Mouse (Mus musculus) hindbrain, embryonic 10.5 days (tissue): ENCODE data around the gene Yipf1. TPM values are rescaled to one million over a fixed set of nuclear protein-coding genes. Genes with fewer than 3 reads are reported as not detected.
A peak's percentile ranks its signal among the peaks of the same experiment; 100 is the strongest.

Experiments
- DNase-seq: peaks from one replicate; pipeline ENCODE4 v3.0.0-alpha.2; 2017; ENCODE audit warnings: low spot score
- H3K27ac ChIP-seq: fragments of 300-500 bp; sonication (generic); 2 replicates; pipeline ENCODE4 v1.5.1; 2016; ENCODE audit warnings: mild to moderate bottlenecking, moderate library complexity
- H3K27me3 ChIP-seq: fragments of 300-500 bp; sonication (generic); 2 replicates; pipeline ENCODE4 v1.6.1; 2016; ENCODE audit warnings: mild to moderate bottlenecking; ENCODE audit not compliant: poor library complexity, insufficient read depth, severe bottlenecking
- H3K36me3 ChIP-seq: fragments of 300-500 bp; sonication (generic); 2 replicates; pipeline ENCODE4 v1.6.1; 2016; ENCODE audit warnings: mild to moderate bottlenecking, moderate library complexity
- H3K4me1 ChIP-seq: fragments of 300-500 bp; sonication (generic); replicated peaks from 2 replicates; pipeline ENCODE4 v1.6.1; 2016; ENCODE audit warnings: mild to moderate bottlenecking
- H3K4me3 ChIP-seq: fragments of 300-500 bp; sonication (generic); 2 replicates; pipeline ENCODE4 v1.5.1; 2016; ENCODE audit warnings: mild to moderate bottlenecking, moderate library complexity
- H3K9me3 ChIP-seq: fragments of 300-500 bp; sonication (generic); 2 replicates; pipeline ENCODE4 v1.6.1; 2016; ENCODE audit warnings: mild to moderate bottlenecking, moderate library complexity
- WGBS: fragments of 180-500 bp; shearing (Covaris S2); methylation state at CpG from one replicate; pipeline ENCODE4 v1.1.7; 2016; 5-methylcytosine and 5-hydroxymethylcytosine counted together
- polyA plus RNA-seq: library from polyadenylated mRNA; unstranded; fragments of >200 nt; fragmentation: Nextera tagmentation; extraction: Ambion mirVana; gene quantifications from 2 replicates; pipeline ENCODE4 v1.2.1, GENCODE M21; 2016

Yipf1 gene
- polyA plus RNA-seq, result 42.0 and 48.2 TPM in 2 replicates

GRCm38 (mm10) chr4:107313690-107314478 lies at the start of gene Yipf1:
Yipf1 (plus strand) TSS chr4:107314363.
- H3K9me3 ChIP-seq, result 0 out of 2 replicates have a peak, but pooled peaks cover 3% of the 10 kb centered on the region
- H3K4me1 ChIP-seq, result peaks cover 18% of the 10 kb centered on the region
- H3K36me3 ChIP-seq, result peaks cover 19% of the 10 kb centered on the region
- peak within 1 kb of the TSS; percentile 74 for H3K4me3 ChIP-seq
- H3K27me3 ChIP-seq, result no peaks in the 10 kb centered on the region
- H3K27ac ChIP-seq, result peak within 1 kb of the TSS; percentile 65
- WGBS, result 1% methylated on average over 29 of the region's 29 CpGs
- DNase-seq, result peak; percentile 89

- H3K9me3 ChIP-seq, result no peaks in the 10 kb centered on the region
- no peaks in the 10 kb centered on the region for H3K27me3 ChIP-seq
- no peak overlapping the region for H3K27ac ChIP-seq
- 0 out of 2 replicates have a peak, but pooled peaks cover 8% of the 10 kb centered on the region for H3K36me3 ChIP-seq
- no peak for DNase-seq
- WGBS, result 92% methylated on average over 4 of the region's 4 CpGs
- H3K4me3 ChIP-seq, result no peak overlapping the region
- H3K4me1 ChIP-seq, result peaks cover 10% of the 10 kb centered on the region
Measured at GRCm38 (mm10) chr4:107273683-107274082, 40.5 kb upstream of the Yipf1 start.

GRCm38 (mm10) chr4:107274511-107274910 lies 39.7 kb upstream of the Yipf1 start:
- H3K9me3 ChIP-seq, result no peaks in the 10 kb centered on the region
- 88% methylated on average over 5 of the region's 5 CpGs for WGBS
- H3K4me1 ChIP-seq, result peaks cover 16% of the 10 kb centered on the region
- DNase-seq, result no peak
- H3K27ac ChIP-seq, result no peak overlapping the region
- H3K27me3 ChIP-seq, result no peaks in the 10 kb centered on the region
- no peak overlapping the region for H3K4me3 ChIP-seq
- 0 out of 2 replicates have a peak, but pooled peaks cover 8% of the 10 kb centered on the region for H3K36me3 ChIP-seq

GRCm38 (mm10) chr4:107278188-107278707 lies 35.9 kb upstream of the Yipf1 start:
- H3K4me1 ChIP-seq, result peaks cover 16% of the 10 kb centered on the region
- H3K27me3 ChIP-seq, result no peaks in the 10 kb centered on the region
- peaks cover 22% of the 10 kb centered on the region; the same call in 1 of the 2 replicates for H3K36me3 ChIP-seq
- no peaks in the 10 kb centered on the region for H3K9me3 ChIP-seq
- H3K4me3 ChIP-seq, result no peak overlapping the region
- DNase-seq, result peak; percentile 5
- WGBS, result 16% methylated on average over 8 of the region's 8 CpGs
- H3K27ac ChIP-seq, result no peak overlapping the region

- WGBS, result 80% methylated on average over 7 of the region's 7 CpGs
- Histone ChIP-seq H3K27ac (no peak overlapping the region), H3K4me3 (no peak overlapping the region), H3K36me3 (peaks cover 14% of the 10 kb centered on the region; the same call in 1 of the 2 replicates), H3K9me3 (no peaks in the 10 kb centered on the region), H3K27me3 (no peaks in the 10 kb centered on the region), H3K4me1 (peaks cover 16% of the 10 kb centered on the region)
- DNase-seq, result no peak
Measured at GRCm38 (mm10) chr4:107280843-107281475, 33.2 kb upstream of the Yipf1 start.

GRCm38 (mm10) chr4:107285446-107286200 lies 28.5 kb upstream of the Yipf1 start:
- no peaks in the 10 kb centered on the region for H3K27me3 ChIP-seq
- H3K27ac ChIP-seq, result no peak overlapping the region
- no peak overlapping the region for H3K4me3 ChIP-seq
- no peaks in the 10 kb centered on the region for H3K9me3 ChIP-seq
- 0 out of 2 replicates have a peak, but pooled peaks cover 5% of the 10 kb centered on the region for H3K4me1 ChIP-seq
- H3K36me3 ChIP-seq, result peaks cover 7% of the 10 kb centered on the region; the same call in 1 of the 2 replicates
- WGBS, result 84% methylated on average over 3 of the region's 3 CpGs
- no peak for DNase-seq

GRCm38 (mm10) chr4:107286386-107286785 lies 27.8 kb upstream of the Yipf1 start:
- Histone ChIP-seq H3K27me3 (no peaks in the 10 kb centered on the region), H3K27ac (no peak overlapping the region), H3K9me3 (no peaks in the 10 kb centered on the region), H3K4me1 (0 out of 2 replicates have a peak, but pooled peaks cover 5% of the 10 kb centered on the region), H3K36me3 (no peaks in the 10 kb centered on the region), H3K4me3 (no peak overlapping the region)
- WGBS, result 91% methylated on average over 8 of the region's 8 CpGs
- no peak for DNase-seq

- peaks cover 5% of the 10 kb centered on the region; the same call in 1 of the 2 replicates for H3K4me1 ChIP-seq
- no peak for DNase-seq
- H3K27me3 ChIP-seq, result no peaks in the 10 kb centered on the region
Measured at GRCm38 (mm10) chr4:107287517-107287916, 26.6 kb upstream of the Yipf1 start.

GRCm38 (mm10) chr4:107291611-107292272 lies 22.4 kb upstream of the Yipf1 start:
- Histone ChIP-seq H3K27ac (no peak overlapping the region), H3K9me3 (no peaks in the 10 kb centered on the region), H3K4me3 (no peak overlapping the region), H3K27me3 (no peaks in the 10 kb centered on the region), H3K36me3 (no peaks in the 10 kb centered on the region), H3K4me1 (peaks cover 10% of the 10 kb centered on the region)
- WGBS, result 87% methylated on average over 7 of the region's 7 CpGs
- DNase-seq, result no peak

More at GRCm38 (mm10) chr4:107287517-107287916, 26.6 kb upstream of the Yipf1 start:
- no peaks in the 10 kb centered on the region for H3K9me3 ChIP-seq
- WGBS, result 90% methylated on average over 2 of the region's 2 CpGs
- H3K27ac ChIP-seq, result no peak overlapping the region
- no peak overlapping the region for H3K4me3 ChIP-seq
- no peaks in the 10 kb centered on the region for H3K36me3 ChIP-seq

- Histone ChIP-seq H3K9me3 (no peaks in the 10 kb centered on the region), H3K27ac (no peak overlapping the region), H3K27me3 (no peaks in the 10 kb centered on the region), H3K4me1 (peaks cover 10% of the 10 kb centered on the region), H3K4me3 (no peak overlapping the region), H3K36me3 (no peaks in the 10 kb centered on the region)
- no peak for DNase-seq
- 66% methylated on average over 4 of the region's 4 CpGs for WGBS
Measured at GRCm38 (mm10) chr4:107292273-107292662, 21.9 kb upstream of the Yipf1 start.

- no peak overlapping the region for H3K4me3 ChIP-seq
- no peaks in the 10 kb centered on the region for H3K9me3 ChIP-seq
- no peak overlapping the region for H3K27ac ChIP-seq
- H3K27me3 ChIP-seq, result no peaks in the 10 kb centered on the region
- H3K36me3 ChIP-seq, result no peaks in the 10 kb centered on the region
- DNase-seq, result no peak
- H3K4me1 ChIP-seq, result no peaks in the 10 kb centered on the region; the same call in 1 of the 2 replicates
- 83% methylated on average over 8 of the region's 8 CpGs for WGBS
Measured at GRCm38 (mm10) chr4:107298071-107298606, 16.0 kb upstream of the Yipf1 start.
